8 mouse cellular contexts compared by ENCODE assay signal in genomic region chr16:17530640-17531288, GRCm38 (mm10). TPM values are rescaled to one million over a fixed set of nuclear protein-coding genes. Genes with fewer than 3 reads are reported as not detected.
A peak's percentile ranks its signal among the peaks of the same experiment; 100 is the strongest.
DNase-seq lines count a peak whose midpoint lies in the region; ATAC-seq lines count a peak whose summit lies in the region.

Thap7 (minus strand) TSS chr16:17531136.

- peaks cover 19% of the 10 kb centered on the region for H3K4me1 ChIP-seq in heart, embryonic 13.5 days
- peaks cover 33% of the 10 kb centered on the region for H3K4me1 ChIP-seq in liver, embryonic 12.5 days
- H3K4me1 ChIP-seq in stomach, embryonic 15.5 days: peaks cover 14% of the 10 kb centered on the region; the same call in 1 of the 2 replicates

- ATAC-seq in erythroid progenitor cell, adult 5-6 weeks (replicated peaks; ENCODE audit: low FRiP score, poor library complexity, severe bottlenecking): peak; percentile 92
- peak; percentile 88 for ATAC-seq in heart, embryonic 13.5 days (ENCODE audit: extremely low read depth, insufficient number of reproducible peaks, low FRiP score, low TSS enrichment)
- peak; percentile 96 for ATAC-seq in liver, embryonic 12.5 days
- ATAC-seq in stomach, embryonic 15.5 days (ENCODE audit: insufficient read depth, low FRiP score, low read depth): peak; percentile 96

- H3K36me3 ChIP-seq in heart, embryonic 13.5 days: peaks cover 33% of the 10 kb centered on the region
- peaks cover 36% of the 10 kb centered on the region for H3K36me3 ChIP-seq in liver, embryonic 12.5 days
- peaks cover 24% of the 10 kb centered on the region for H3K36me3 ChIP-seq in stomach, embryonic 15.5 days

- H3K4me2 ChIP-seq in heart, embryonic 13.5 days: peak within 1 kb of the TSS; percentile 94
- peak within 1 kb of the TSS; percentile 97 for H3K4me2 ChIP-seq in liver, embryonic 12.5 days
- H3K4me2 ChIP-seq in stomach, embryonic 15.5 days: peak within 1 kb of the TSS; percentile 83

- under 1% methylated on average over 67 of the region's 67 CpGs for WGBS in heart, embryonic 13.5 days
- under 1% methylated on average over 67 of the region's 67 CpGs for WGBS in liver, embryonic 12.5 days (ENCODE audit: insufficient replicate concordance)
- under 1% methylated on average over 67 of the region's 67 CpGs for WGBS in stomach, embryonic 15.5 days

- H3K4me3 ChIP-seq in heart, embryonic 13.5 days: peak within 1 kb of the TSS; percentile 63
- H3K4me3 ChIP-seq in liver, embryonic 12.5 days: peak within 1 kb of the TSS; percentile 74
- peak within 1 kb of the TSS; percentile 75 for H3K4me3 ChIP-seq in stomach, embryonic 15.5 days (replicated peaks)

- H3K27ac ChIP-seq in heart, embryonic 13.5 days (replicated peaks): peak within 1 kb of the TSS; percentile 93
- peak within 1 kb of the TSS; percentile 95 for H3K27ac ChIP-seq in liver, embryonic 12.5 days
- H3K27ac ChIP-seq in stomach, embryonic 15.5 days: peak within 1 kb of the TSS; percentile 99

- peak; percentile 97 for DNase-seq in CD4-positive helper T cell, adult 2 months (ENCODE audit: low read depth, low spot score)
- DNase-seq in brain, embryonic 18.5 days (ENCODE audit: low read depth, low spot score): peak; percentile 96
- peak; percentile 98 for DNase-seq in kidney, postnatal 10 days
- DNase-seq in natural killer cell, adult 2 months (ENCODE audit: low spot score in 2 of 2): peak; percentile 94 to 96

- no peaks in the 10 kb centered on the region for H3K9me3 ChIP-seq in heart, embryonic 13.5 days
- no peaks in the 10 kb centered on the region for H3K9me3 ChIP-seq in liver, embryonic 12.5 days (replicated peaks)
- H3K9me3 ChIP-seq in stomach, embryonic 15.5 days: no peaks in the 10 kb centered on the region

- H3K9ac ChIP-seq in heart, embryonic 13.5 days: peak within 1 kb of the TSS; percentile 88
- peak within 1 kb of the TSS; percentile 88 for H3K9ac ChIP-seq in liver, embryonic 12.5 days
- peak within 1 kb of the TSS; percentile 74 for H3K9ac ChIP-seq in stomach, embryonic 15.5 days

- no peaks in the 10 kb centered on the region for H3K27me3 ChIP-seq in heart, embryonic 13.5 days (replicated peaks)
- H3K27me3 ChIP-seq in liver, embryonic 12.5 days (replicated peaks): no peaks in the 10 kb centered on the region; the same call in 1 of the 2 replicates
- H3K27me3 ChIP-seq in stomach, embryonic 15.5 days (replicated peaks): no peaks in the 10 kb centered on the region

RNA-seq across cellular contexts. Expression of gene Thap7, which starts in this region (rescaled TPM):
- total RNA-seq in erythroid progenitor cell, adult 5-6 weeks (2015; ENCODE audit: low replicate concordance): 9.6 and 24.1 TPM in 2 replicates
- total RNA-seq in erythroid progenitor cell, adult 5-6 weeks (2017; ENCODE audit: low replicate concordance): 10.8 and 16.3 TPM in 2 replicates
- polyA plus RNA-seq in heart, embryonic 13.5 days (2015; fragmentation: Nextera tagmentation; extraction: Ambion mirVana): 31.7 and 35.4 TPM in 2 replicates
- 34.2 and 36.6 TPM in 2 replicates for polyA plus RNA-seq in liver, embryonic 12.5 days (2016; fragmentation: Nextera tagmentation; extraction: Ambion mirVana)
- polyA plus RNA-seq in stomach, embryonic 15.5 days (2015; fragmentation: Nextera tagmentation; extraction: Ambion mirVana): 57.3 and 60.8 TPM in 2 replicates

Comparison
In these comparisons a context has a peak if more than half of its experiments do, and no peak if none do; other contexts are left out.
1. Peak in every context shown above with its lines: DNase-seq, ATAC-seq, H3K4me3 ChIP-seq and H3K27ac ChIP-seq.